Mouse (Mus musculus): Measurements from ENCODE around the gene U2surp.
"Not testable (repeated sequence)": the region's sequence is repeated elsewhere in the genome, so short reads cannot be mapped to it uniquely, and the experiment has no call there.

The U2surp gene

GRCm38 (mm10) chr9:95469011-95469576 is 42.7 kb downstream of the U2surp start:
- DNase-seq (ENCODE audit: low spot score in 2 of 2), result not testable (repeated sequence)

- DNase-seq (ENCODE audit: low spot score in 2 of 2), result no peak
Measured at GRCm38 (mm10) chr9:95464028-95464427, 47.8 kb downstream of the U2surp start.

GRCm38 (mm10) chr9:95451931-95452330 is 59.9 kb downstream of the U2surp start:
- no peak for DNase-seq (ENCODE audit: low spot score in 2 of 2)

- DNase-seq (ENCODE audit: low spot score in 2 of 2), result no peak
Measured at GRCm38 (mm10) chr9:95450586-95450985, 61.2 kb downstream of the U2surp start.

- no peak for DNase-seq (ENCODE audit: low spot score in 2 of 2)
Measured at GRCm38 (mm10) chr9:95442321-95442731, 69.5 kb downstream of the U2surp start.

- no peak for DNase-seq (ENCODE audit: low spot score in 2 of 2)
Measured at GRCm38 (mm10) chr9:95437883-95438282, 73.9 kb downstream of the U2surp start.

GRCm38 (mm10) chr9:95436294-95436613 is 75.5 kb downstream of the U2surp start:
- DNase-seq (ENCODE audit: low spot score in 2 of 2), result no peak

- no peak for DNase-seq (ENCODE audit: low spot score in 2 of 2)
Measured at GRCm38 (mm10) chr9:95435506-95436293, 76.1 kb downstream of the U2surp start.

GRCm38 (mm10) chr9:95428277-95428676 is 83.5 kb downstream of the U2surp start:
- no peak for DNase-seq (ENCODE audit: low spot score in 2 of 2)

- no peak for DNase-seq (ENCODE audit: low spot score in 2 of 2)
Measured at GRCm38 (mm10) chr9:95413911-95414310, 97.9 kb downstream of the U2surp start.

GRCm38 (mm10) chr9:95412047-95412446 is 99.7 kb downstream of the U2surp start:
- DNase-seq (ENCODE audit: low spot score in 2 of 2), result no peak

GRCm38 (mm10) chr9:95407586-95408220 is 104.1 kb downstream of the U2surp start:
- DNase-seq (ENCODE audit: low spot score in 2 of 2), result no peak

Data from spleen, postnatal 36 days (tissue).